Mouse (Mus musculus): ENCODE results near the gene Pcca. TPM values are rescaled to one million over a fixed set of nuclear protein-coding genes. Genes with fewer than 3 reads are reported as not detected.

Gene Pcca
- polyA plus RNA-seq, 1 experiment: 2.5 TPM

- TF ChIP-seq FLI1 (IDR thresholded peaks at IDR 0.05; ENCODE audit: low read length) (no peak), GATA1 (IDR thresholded peaks at IDR 0.05; ENCODE audit: borderline replicate concordance, low read length) (no peak)
- H3K27me3 ChIP-seq (replicated peaks): no peaks in the 10 kb centered on the region
- H3K4me1 ChIP-seq: no peaks in the 10 kb centered on the region
- no peak overlapping the region for H3K4me3 ChIP-seq (replicated peaks)
- H3K36me3 ChIP-seq (replicated peaks; ENCODE audit: low read length): peaks cover 4% of the 10 kb centered on the region
- no peaks in the 10 kb centered on the region for H3K9me3 ChIP-seq
Observed at GRCm38 (mm10) chr14:122901177-122901576, 367.1 kb downstream of the Pcca start.

GRCm38 (mm10) chr14:122901715-122902114 lies 367.6 kb downstream of the Pcca start:
- no peaks in the 10 kb centered on the region for H3K9me3 ChIP-seq
- H3K4me3 ChIP-seq (replicated peaks): no peak overlapping the region
- H3K4me1 ChIP-seq: no peaks in the 10 kb centered on the region
- peaks cover 4% of the 10 kb centered on the region for H3K36me3 ChIP-seq (replicated peaks; ENCODE audit: low read length)
- TF ChIP-seq FLI1 (IDR thresholded peaks at IDR 0.05; ENCODE audit: low read length) (no peak), GATA1 (IDR thresholded peaks at IDR 0.05; ENCODE audit: borderline replicate concordance, low read length) (no peak)
- H3K27me3 ChIP-seq (replicated peaks): no peaks in the 10 kb centered on the region

- TF ChIP-seq GATA1 (IDR thresholded peaks at IDR 0.05; ENCODE audit: borderline replicate concordance, low read length) (no peak), FLI1 (IDR thresholded peaks at IDR 0.05; ENCODE audit: low read length) (no peak)
- H3K4me1 ChIP-seq: no peaks in the 10 kb centered on the region
- peaks cover 4% of the 10 kb centered on the region for H3K36me3 ChIP-seq (replicated peaks; ENCODE audit: low read length)
- H3K9me3 ChIP-seq: no peaks in the 10 kb centered on the region
- H3K27me3 ChIP-seq (replicated peaks): no peaks in the 10 kb centered on the region
- H3K4me3 ChIP-seq (replicated peaks): no peak overlapping the region
Observed at GRCm38 (mm10) chr14:122902136-122902535, 368.0 kb downstream of the Pcca start.

- TF ChIP-seq FLI1 (IDR thresholded peaks at IDR 0.05; ENCODE audit: low read length) (no peak), GATA1 (IDR thresholded peaks at IDR 0.05; ENCODE audit: borderline replicate concordance, low read length) (no peak)
- peaks cover 4% of the 10 kb centered on the region for H3K36me3 ChIP-seq (replicated peaks; ENCODE audit: low read length)
Observed at GRCm38 (mm10) chr14:122902884-122903283, 368.8 kb downstream of the Pcca start.

GRCm38 (mm10) chr14:122903923-122904351 lies 369.8 kb downstream of the Pcca start:
- Histone ChIP-seq H3K4me3 (replicated peaks) (no peak overlapping the region), H3K36me3 (replicated peaks; ENCODE audit: low read length) (peaks cover 4% of the 10 kb centered on the region), H3K27me3 (replicated peaks) (no peaks in the 10 kb centered on the region), H3K9me3 (peaks cover 6% of the 10 kb centered on the region; the same call in 1 of the 2 replicates), H3K4me1 (no peaks in the 10 kb centered on the region)
- TF ChIP-seq GATA1 (IDR thresholded peaks at IDR 0.05; ENCODE audit: borderline replicate concordance, low read length): no peak
- no peak for TF ChIP-seq FLI1 (IDR thresholded peaks at IDR 0.05; ENCODE audit: low read length)

More at GRCm38 (mm10) chr14:122902884-122903283, 368.8 kb downstream of the Pcca start:
- Histone ChIP-seq H3K4me1 (no peaks in the 10 kb centered on the region), H3K9me3 (0 out of 2 replicates have a peak, but pooled peaks cover under 1% of the 10 kb centered on the region), H3K27me3 (replicated peaks) (no peaks in the 10 kb centered on the region), H3K4me3 (replicated peaks) (no peak overlapping the region)

- H3K9me3 ChIP-seq: peaks cover 6% of the 10 kb centered on the region; the same call in 1 of the 2 replicates
- H3K36me3 ChIP-seq (replicated peaks; ENCODE audit: low read length): peaks cover 4% of the 10 kb centered on the region
- H3K4me1 ChIP-seq: no peaks in the 10 kb centered on the region
- TF ChIP-seq FLI1 (IDR thresholded peaks at IDR 0.05; ENCODE audit: low read length) (no peak), GATA1 (IDR thresholded peaks at IDR 0.05; ENCODE audit: borderline replicate concordance, low read length) (no peak)
- H3K27me3 ChIP-seq (replicated peaks): no peaks in the 10 kb centered on the region
- H3K4me3 ChIP-seq (replicated peaks): no peak overlapping the region
Observed at GRCm38 (mm10) chr14:122905007-122905406, 370.9 kb downstream of the Pcca start.

- Histone ChIP-seq H3K36me3 (replicated peaks; ENCODE audit: low read length) (peaks cover 4% of the 10 kb centered on the region), H3K4me3 (replicated peaks) (no peak overlapping the region), H3K27me3 (replicated peaks) (peaks cover 4% of the 10 kb centered on the region), H3K4me1 (peaks cover 11% of the 10 kb centered on the region), H3K9me3 (peaks cover 6% of the 10 kb centered on the region; the same call in 1 of the 2 replicates)
- TF ChIP-seq FLI1 (IDR thresholded peaks at IDR 0.05; ENCODE audit: low read length) (no peak), GATA1 (IDR thresholded peaks at IDR 0.05; ENCODE audit: borderline replicate concordance, low read length) (no peak)
Observed at GRCm38 (mm10) chr14:122908075-122908474, 374.0 kb downstream of the Pcca start.

- H3K27me3 ChIP-seq (replicated peaks): peaks cover 10% of the 10 kb centered on the region
- H3K36me3 ChIP-seq (replicated peaks; ENCODE audit: low read length): peaks cover 4% of the 10 kb centered on the region
- TF ChIP-seq FLI1 (IDR thresholded peaks at IDR 0.05; ENCODE audit: low read length): no peak
- TF ChIP-seq GATA1 (IDR thresholded peaks at IDR 0.05; ENCODE audit: borderline replicate concordance, low read length): no peak
- H3K4me1 ChIP-seq: peaks cover 14% of the 10 kb centered on the region
- H3K4me3 ChIP-seq (replicated peaks): no peak overlapping the region
- peaks cover 6% of the 10 kb centered on the region; the same call in 1 of the 2 replicates for H3K9me3 ChIP-seq
Observed at GRCm38 (mm10) chr14:122909368-122910091, 375.4 kb downstream of the Pcca start.

- Histone ChIP-seq H3K9me3 (peaks cover 6% of the 10 kb centered on the region; the same call in 1 of the 2 replicates), H3K4me1 (peaks cover 14% of the 10 kb centered on the region), H3K4me3 (replicated peaks) (no peak overlapping the region), H3K27me3 (replicated peaks) (peaks cover 10% of the 10 kb centered on the region), H3K36me3 (replicated peaks; ENCODE audit: low read length) (no peaks in the 10 kb centered on the region)
- no peak for TF ChIP-seq FLI1 (IDR thresholded peaks at IDR 0.05; ENCODE audit: low read length)
Observed at GRCm38 (mm10) chr14:122911265-122911664, 377.1 kb downstream of the Pcca start.

GRCm38 (mm10) chr14:122912137-122912536 lies 378.0 kb downstream of the Pcca start:
- Histone ChIP-seq H3K36me3 (replicated peaks; ENCODE audit: low read length) (no peaks in the 10 kb centered on the region), H3K4me3 (replicated peaks) (peak overlapping the region; percentile 94), H3K4me1 (peaks cover 14% of the 10 kb centered on the region), H3K9me3 (peaks cover 6% of the 10 kb centered on the region; the same call in 1 of the 2 replicates), H3K27me3 (replicated peaks) (peaks cover 10% of the 10 kb centered on the region)
- TF ChIP-seq FLI1 (IDR thresholded peaks at IDR 0.05; ENCODE audit: low read length) (no peak), GATA1 (IDR thresholded peaks at IDR 0.05; ENCODE audit: borderline replicate concordance, low read length) (no peak)
